Mouse (Mus musculus): ENCODE results near the gene Map3k7cl.

GRCm38 (mm10) chr16:87621246-87621645 lies 68.1 kb downstream of the Map3k7cl start:
- TF ChIP-seq MAFK (IDR thresholded peaks at IDR 0.05; ENCODE audit: insufficient read depth, low read depth, low read length) = no peak
- TF ChIP-seq ZNF384 (IDR thresholded peaks at IDR 0.05; ENCODE audit: low read depth, low read length) = no peak
- TF ChIP-seq CHD2 (IDR thresholded peaks at IDR 0.05; ENCODE audit: low read depth, low read length) = no peak

All from ES-E14 (cell line).